Mouse (Mus musculus): ENCODE results near the gene Akna.

The Akna gene

DNA sequence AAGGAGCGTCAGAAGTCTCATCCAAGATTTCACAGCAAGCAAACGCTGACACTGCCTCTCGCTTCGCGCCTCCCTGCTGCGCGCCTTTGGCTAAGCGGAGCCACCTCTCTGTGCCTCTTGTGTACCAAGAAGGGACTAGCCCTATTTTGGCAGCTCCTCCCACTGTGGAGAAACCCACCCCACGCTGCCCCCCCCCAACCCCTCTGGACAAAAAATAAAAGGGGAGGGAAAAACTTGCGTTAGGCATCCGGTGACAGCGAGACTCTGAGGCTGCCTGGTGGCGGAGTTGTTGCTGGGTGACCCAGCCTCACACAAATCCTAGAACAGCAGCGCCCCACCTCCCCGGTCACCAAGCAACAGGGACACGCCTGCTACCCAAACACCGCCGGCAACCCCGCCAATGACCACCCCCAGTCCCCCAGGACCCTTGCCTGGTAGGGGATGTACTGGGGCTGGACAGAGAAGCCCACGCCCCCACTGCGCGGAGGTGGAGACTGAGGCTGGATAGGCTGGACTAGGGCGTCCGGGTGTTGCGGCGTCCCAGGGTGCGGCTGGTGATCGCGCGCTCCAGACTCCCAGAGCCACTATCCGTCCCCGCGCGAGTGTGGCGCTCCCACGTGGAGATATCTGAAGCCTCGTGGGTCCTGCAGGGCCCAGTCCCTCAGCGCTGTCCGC lies 6.9 kb upstream of the Akna start:
- DNase-seq (ENCODE audit: low read depth, low spot score): peak; percentile 74

DNA sequence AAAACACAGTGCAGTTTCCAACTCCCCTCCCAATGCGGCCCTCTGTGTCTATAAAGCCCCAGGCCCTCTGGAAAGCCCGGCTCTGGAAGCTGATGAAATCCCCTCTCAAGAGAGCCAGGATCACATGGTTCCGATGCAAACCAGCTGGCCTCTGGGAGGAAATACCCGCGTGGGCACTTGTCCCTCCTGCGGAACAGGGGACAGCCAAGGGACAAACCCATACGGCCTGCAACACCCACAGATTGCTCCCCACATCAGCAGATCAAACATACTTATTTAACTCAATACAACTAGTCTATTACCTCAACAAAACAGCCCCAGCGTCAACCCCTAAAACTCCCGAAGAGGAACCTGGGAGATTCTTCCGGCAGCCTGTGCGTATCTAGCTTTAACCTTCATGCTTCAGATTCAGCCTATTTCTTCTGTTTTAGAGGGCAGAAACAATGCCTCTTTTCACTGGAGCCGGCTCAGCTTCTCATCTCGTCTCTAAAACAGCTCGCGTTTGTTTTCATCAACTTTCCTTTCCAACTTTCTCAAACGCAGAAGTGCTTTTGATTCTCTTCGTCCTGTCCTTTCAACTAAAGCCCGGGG lies 6.3 kb upstream of the Akna start:
- DNase-seq (ENCODE audit: low read depth, low spot score): peak; percentile 27

DNA sequence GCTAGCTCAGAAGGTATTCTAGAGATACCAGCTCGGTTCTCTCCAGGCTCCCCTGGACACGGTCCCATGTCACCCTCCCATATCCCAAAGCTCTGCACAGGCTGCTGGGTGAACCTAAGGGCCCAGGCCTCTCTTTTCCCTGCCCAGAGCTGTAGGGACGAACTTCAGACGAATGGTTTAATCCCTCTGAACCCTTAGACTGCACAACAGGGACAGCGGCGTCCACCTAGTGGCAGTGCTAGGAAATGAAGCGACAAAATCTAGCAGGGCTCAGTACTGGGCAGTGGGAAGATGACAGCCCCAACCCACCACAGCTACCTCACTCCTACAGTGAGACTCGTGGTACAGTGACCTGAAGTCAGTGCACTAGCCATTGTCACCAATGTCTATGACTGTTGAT lies 5.5 kb upstream of the Akna start:
- peak; percentile 75 for DNase-seq (ENCODE audit: low read depth, low spot score)

DNA sequence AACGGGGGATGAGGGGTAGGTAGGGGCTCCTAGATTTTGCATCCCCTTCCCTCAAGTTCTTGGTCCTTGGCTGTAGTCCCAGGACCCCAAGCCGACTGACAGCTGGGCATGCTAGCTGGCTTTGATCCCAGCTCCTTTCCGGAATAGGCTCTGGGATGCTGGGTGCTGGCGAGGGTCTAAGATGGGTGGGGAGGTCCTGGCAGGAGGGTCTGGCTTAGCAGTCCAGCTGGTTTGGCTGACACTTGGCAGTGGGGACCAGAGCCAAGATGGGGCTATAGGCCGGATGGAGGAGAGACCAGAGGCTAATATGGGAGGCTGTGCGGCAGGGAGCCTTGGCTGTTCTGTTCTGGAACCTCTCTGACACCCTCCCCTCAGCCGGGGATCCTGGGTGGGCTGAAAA lies 5.1 kb upstream of the Akna start:
- DNase-seq (ENCODE audit: low read depth, low spot score): no peak

DNA sequence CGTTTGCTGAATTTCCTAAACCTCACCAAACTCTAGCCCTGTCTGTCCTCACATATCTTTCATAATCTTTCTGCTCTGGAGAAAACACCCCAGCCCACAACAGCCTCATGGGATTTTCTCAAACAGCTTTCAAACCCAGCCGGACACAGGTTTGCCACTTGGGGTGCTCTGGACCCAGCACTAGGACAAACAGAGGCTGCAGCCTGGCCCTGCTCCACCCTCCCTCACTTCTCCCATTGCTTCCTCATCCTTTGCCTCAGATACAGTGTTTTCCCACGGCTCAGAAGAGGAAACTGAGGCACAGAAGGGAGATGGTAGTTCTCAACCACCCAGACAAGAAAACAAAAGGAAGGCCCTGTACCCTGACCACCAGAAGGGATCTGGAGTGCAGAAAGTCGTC lies 2.5 kb upstream of the Akna start:
- no peak for DNase-seq (ENCODE audit: low read depth, low spot score)

DNA sequence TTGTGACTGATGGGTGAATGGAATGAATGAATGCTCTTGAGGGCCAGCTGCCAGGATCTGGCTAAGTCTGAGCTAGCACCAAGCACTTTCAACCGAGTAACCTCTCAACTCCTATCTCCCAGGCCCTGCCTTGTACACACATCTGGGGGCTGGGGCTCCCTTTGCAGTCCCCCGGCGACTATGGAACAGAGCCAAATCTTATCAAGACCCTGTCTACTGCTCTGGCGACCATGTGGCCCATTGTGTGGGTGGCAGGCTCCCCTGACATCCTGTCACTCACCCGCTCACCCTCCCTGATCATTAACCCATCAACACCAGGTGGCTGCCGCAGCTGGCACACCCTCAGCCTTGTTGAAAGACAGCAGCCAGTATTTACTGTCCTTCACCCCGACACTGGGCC lies 1.9 kb upstream of the Akna start:
- DNase-seq (ENCODE audit: low read depth, low spot score): no peak

DNA sequence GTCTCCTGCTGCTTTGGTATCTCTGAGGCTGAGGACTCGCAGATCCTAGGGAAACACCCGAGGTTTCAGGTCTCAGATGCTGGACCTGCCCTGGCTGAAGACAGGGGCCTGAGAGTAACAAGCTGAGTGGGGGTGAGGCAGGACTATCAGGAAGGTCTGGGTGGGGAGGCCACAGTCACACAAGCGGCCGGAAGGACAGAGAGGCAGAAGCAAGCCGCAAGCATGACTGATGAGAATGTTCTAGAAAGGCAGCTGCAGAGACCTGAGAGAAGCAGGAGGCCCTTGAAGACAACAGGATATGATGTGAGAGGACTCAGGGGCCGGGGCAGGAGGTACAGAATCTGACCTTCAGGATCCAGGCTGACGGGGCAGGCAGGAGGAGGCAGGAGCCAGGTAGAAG lies 1.1 kb upstream of the Akna start:
- DNase-seq (ENCODE audit: low read depth, low spot score): no peak

DNA sequence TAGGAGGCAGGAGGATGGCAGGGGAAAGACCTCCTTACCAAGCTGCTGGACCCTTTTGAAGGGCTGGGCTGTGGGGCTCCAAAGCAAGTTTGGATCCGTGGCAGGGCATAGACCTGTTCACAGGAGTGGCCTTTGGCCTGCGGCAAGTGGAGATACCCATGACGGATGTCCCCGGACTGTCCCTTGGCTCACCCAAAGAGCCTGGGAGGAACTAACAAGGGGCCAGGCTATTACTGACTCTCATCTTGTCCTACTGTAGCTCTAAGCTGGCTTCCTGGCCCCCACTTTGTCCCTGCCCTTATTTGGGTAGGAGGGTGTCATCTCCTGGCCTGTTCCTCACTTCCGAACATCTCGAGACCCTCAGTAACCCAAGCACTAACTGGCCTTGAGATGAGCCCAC lies 596 bp downstream of the Akna start:
- DNase-seq (ENCODE audit: low read depth, low spot score): no peak

DNA sequence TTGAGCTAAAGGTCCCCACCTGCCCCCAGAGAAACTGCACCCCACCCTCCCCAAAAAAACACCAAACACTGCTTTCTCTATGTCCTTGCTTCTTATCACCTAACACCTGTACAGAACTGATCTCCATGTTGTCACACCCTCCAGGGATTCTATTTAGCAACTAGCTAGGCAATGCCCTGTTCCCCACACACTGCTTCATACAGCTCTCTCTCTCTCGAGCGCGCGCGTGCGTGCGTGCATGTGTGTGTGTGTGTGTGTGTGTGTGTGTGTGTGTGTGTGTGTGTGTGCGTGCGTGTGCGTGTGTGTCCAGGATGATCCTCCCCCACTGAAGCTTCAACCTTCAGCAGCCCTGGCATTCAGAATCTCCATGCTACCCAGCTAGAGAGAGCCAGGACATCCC lies 1.1 kb downstream of the Akna start:
- no peak for DNase-seq (ENCODE audit: low read depth, low spot score)

DNA sequence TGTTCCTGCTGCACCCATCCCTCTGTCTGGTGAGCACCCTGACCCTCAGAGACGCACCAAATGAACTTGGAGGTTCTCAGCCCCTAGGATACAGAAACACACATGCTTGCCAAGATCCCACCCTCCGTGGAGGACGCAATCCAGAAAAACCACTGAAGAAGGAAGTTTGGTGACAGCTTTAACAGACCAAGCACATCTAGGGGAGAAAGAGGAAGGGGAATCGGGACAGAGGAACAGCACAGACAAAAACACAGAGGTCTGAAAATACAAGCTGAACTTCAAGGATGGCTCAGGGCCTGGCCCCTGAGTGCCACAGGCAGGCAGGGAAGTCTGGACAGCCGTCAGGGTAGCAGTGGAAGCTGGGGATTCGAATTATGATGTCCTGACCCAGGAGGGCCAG lies 1.5 kb downstream of the Akna start:
- DNase-seq (ENCODE audit: low read depth, low spot score): no peak

DNA sequence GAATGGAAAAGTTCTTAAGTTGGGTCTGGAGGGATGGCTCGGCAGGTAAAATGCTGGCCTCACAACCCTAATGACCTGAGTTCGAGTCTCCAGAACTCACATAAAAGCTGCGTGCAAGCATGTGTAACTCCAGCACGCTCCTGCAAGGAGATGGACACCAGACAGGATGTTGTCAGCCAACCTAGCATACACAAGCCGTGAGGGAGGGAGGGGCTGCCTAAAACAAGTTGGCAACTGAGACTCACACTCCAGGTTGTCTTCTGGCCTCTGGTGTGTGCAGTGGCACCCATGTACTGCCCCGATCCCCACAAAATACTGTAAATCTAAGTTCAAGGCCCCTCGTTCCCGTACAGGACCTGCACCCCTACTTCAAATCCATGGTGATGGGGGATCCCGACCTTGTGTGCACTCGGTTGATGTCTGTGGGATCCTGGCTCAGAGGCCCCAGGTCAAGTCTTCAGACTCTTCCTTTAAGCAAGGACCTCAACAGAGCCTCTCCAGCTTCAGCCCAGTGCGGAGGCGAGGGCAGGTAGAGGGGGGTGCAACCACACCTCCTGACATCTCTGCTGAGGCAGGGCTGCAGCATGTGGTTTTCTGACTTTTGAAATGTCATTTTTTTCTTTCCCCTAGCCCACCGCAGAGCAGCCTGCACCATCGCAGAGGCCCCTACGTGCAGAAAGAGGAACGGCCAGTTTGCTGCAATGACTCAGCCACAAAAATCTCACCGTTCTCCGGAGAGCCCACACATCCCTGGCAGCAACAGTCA lies 2.4 kb downstream of the Akna start:
- DNase-seq (ENCODE audit: low read depth, low spot score): no peak

DNA sequence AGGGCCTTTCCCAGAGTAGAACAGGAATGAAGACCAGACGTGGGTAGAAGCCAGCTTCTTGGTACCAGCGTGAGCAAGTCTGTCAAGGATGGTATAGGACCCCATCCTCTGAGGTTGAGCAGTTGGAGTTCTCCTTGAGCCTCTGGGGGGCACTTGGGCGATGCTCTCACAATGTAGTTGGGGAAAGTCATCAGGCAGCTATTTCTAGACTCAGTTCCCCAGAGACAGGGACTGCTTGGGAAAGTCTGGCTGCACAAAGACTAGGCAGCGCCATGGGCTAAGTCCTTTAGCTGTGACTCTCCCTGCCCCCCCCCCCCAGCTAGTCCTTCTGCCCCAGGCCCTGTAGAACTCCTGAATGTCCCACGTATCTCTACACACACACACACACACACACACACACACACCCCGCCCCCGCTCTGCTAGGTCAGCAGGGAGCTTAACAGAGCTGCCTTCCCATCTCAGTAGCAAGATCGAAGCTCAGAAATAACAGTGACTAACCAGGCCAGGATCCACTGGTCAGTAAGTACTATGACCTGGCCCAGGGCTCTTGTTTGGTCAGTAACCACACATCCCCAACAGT lies 3.4 kb downstream of the Akna start:
- DNase-seq (ENCODE audit: low read depth, low spot score): no peak

DNA sequence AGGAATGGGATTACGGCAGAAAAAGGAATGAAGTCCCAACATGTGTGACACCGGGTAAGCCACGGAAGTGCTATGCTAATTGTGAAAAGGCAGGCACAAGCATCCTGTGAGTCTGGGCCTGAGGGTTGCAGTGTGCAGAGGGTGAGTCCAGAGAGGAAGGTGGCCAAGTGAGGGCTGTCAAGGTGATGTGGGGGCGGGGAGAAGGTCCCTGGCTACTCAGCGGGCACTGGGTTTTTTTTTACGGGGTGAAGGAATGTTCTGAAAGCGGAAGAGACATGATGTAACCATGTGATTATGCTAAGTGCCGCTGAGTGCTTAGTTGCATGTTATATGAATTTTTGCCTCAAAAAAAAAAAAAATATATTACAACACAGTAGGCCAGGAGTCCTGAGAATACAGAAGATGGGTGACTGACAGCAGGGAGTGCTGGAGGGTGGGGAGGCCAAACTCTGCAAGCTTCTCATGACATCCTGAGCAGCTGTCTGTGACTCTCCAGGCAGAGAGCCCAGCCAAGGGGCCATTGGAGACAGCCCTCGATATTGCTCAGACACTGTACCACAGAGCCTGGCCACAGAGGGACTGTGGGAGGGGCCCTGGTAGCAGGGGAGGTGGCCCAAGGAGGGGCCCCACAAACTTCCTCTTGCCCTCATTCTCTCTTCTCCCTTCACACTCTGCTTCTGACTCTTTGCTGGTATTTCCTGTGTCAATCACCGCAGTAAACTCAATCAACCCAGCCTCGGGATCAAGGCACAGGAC lies 4.1 kb downstream of the Akna start:
- DNase-seq (ENCODE audit: low read depth, low spot score): no peak

DNA sequence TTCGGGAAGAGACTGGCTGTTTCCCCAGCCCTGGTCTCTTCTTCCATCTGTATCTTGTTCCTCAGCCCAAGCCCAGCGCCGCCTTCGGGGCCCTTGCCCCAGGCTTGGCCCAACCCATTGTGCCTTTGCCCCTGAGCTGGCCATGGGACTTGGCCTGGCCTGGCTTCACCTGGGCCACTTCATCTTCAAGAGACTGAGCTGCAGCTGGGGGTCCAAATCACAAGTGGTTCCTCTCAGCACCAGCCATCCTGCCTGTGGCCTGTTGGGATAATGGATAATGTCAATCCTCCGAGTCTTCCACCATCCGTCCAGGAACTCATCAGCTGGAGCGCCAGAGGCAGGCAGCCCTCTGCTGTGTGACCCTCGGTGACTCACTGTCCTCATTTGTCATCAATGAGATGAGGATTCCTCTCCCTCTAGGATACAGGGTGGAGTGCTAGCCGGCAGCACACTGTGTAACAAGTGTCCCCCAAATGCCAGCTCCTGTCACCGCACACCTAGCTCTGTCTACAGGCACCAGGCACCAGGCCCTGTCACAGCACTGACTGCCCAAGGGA lies 5.1 kb downstream of the Akna start:
- DNase-seq (ENCODE audit: low read depth, low spot score): no peak

DNA sequence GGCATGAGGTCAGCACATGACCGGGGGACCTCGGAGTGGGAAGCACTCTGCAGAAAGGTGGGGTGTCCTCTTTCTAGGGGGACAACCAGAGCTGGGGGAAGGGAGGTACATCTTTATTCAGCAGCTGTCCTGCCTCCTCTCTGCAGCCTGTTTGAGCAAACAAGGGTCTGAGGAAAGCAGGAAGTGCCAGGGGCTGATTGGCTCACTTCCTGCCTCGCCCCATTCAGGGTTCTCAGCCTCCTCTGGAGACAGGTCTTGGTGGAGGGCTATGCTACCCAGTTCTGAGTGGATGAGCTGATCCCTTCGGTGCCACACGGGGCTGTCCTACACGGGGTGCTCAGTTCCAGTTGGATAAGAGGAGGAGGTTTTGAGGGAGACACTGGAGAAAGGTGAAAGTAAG lies 11.8 kb downstream of the Akna start:
- DNase-seq (ENCODE audit: low read depth, low spot score): no peak

DNA sequence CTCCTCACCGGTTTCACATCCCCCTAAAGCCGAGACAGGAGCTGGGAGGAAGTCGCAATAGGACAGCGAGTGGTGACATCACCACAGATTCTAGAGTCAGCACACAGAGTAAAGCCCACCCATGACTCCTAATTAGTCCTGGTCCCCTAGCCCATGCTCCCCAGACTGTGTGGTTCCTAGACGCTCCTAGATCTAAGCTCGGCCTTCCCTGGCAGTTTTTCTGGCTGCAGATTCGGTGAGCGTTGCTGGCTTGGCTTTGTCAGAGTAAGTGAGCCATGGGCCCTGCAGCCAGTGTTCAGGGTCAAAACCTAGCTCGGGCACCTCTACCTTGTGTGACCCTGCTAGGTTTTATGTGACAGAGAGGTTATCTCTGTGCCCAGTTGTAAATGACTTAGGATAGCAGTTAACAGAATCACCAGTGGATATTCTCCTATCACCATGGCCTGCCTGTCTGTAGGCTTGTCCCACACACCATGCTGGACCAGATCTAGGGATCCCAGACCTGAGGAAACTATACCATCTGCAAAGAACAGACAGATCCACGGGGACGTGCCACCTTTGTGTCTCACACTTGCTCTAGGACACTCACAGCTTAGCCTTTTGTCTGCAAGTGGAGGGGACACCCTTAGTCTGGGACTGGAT lies 13.1 kb downstream of the Akna start:
- DNase-seq (ENCODE audit: low read depth, low spot score): no peak

DNA sequence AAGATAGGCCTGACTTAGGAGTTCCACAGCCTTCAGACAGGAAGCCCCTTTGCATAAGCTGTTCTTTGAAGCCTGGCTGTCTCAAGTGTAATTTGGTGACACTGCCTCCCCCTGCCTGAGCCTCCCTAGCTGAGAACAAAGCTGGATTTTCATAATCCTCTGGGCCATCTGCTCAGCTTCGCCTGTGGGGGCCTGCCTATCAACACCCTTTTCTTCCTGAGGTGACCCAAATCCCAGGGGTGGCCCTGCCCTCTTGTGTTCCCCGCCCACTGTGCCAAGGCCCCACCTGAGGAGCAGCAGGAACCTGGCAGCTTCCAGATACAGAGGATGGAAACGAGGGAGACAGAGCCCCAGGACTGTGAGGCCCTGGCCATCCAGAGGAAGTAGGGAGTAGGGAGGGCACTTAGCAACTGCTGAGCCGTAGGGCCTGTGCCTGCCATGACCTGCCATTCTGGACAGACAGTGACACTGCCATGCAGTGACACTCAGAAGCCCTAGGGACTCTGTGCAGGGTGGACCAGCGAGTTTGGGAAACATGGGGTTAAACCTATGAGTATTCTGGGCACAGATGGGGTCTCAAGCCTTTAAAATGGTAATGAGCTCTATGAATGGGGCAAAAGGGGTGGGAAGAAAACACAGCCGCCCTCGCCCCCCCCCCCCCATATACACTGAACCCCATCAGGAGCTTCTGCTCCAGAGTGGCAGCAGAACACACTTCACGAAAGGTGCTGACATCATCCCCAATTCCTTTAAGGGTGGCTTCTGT lies 13.8 kb downstream of the Akna start:
- no peak for DNase-seq (ENCODE audit: low read depth, low spot score)

DNA sequence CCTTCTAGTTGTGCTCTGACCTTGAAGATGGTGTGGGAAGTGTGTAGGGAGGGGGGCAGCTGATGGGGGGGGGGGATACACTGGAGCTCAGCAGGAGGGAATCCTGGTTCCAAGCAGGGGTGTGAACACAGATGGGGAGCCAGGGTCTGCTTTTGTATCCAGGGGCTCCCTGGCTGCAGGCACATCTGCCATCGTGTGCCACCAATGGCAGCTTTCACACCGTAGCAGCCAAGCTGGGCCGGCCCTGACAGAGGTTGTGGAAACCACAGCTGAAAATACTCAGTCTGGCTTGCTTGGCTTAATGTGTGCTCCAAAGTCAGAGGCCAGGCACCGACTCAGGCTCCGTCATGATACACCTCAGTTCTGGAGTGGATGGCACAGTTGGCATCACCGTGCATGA lies 15.1 kb downstream of the Akna start:
- no peak for DNase-seq (ENCODE audit: low read depth, low spot score)

DNA sequence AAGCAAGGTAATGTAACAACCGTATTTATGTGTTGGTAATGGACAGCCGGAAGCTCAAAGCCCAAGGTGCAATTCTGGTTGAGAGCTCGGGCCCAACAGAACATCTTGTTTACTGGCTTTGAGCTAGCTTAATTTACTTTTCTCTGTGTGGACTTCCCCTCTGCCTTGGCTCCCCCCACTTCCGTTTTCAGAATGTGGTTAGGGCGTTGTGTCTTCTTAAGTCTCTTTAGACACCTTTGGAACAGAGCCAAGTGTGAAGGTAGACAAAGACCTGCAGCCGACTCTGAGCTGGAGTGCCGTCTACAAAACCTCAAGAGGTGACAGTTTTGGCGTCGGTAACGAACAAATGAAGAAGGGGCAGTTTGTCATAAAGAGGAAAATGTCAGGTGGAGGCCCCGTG lies 17.4 kb downstream of the Akna start:
- DNase-seq (ENCODE audit: low read depth, low spot score): no peak

DNA sequence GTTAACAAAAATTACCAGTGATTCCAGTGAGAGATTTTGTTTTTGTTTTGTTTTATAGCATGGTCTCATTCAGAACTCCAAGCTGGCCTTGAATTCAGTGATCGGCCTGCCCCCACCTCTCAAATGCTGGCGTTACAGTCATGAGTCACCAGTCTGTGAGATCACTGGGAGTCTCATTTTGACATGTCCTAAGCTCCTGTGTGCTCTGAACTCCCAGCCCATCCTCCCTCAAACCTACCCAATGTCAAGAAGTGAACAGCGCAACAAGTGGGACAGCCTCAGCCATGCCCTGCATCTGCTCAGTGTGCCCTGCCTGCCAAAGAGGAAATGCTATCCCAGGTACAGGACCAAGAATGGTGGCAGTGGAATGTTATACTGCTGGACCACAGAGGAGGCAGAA lies 17.9 kb downstream of the Akna start:
- DNase-seq (ENCODE audit: low read depth, low spot score): no peak

DNA sequence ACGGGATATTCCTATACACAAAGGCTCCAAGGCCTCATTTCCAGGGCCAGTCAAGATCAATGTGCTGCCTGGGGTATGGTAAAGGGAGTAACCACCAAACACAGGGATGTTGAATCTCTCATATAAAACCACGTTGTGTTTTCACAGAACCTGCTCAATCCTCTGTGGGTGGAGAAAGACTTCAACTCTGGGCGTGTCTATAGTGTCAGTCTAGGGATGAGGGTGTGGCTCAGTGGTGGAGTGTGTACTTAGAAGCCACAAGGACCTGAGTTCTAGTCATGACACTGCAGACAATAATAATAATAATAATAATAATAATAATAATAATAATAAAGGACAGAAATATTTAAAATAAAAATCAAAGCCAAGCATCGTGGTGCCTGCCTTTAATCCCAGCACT lies 18.9 kb downstream of the Akna start:
- no peak for DNase-seq (ENCODE audit: low read depth, low spot score)
